Mouse (Mus musculus) CH12F3 (cell line): Measurements from ENCODE around the gene Synpo2.
"Not testable (repeated sequence)": the region's sequence is repeated elsewhere in the genome, so short reads cannot be mapped to it uniquely, and the experiment has no call there.

Source experiments
- in situ Hi-C: fragments of 300-500 bp; cut with MboI; formaldehyde crosslinking; loops from 2 replicates; pipeline ENCODE4 v1.14.3; 2020; ENCODE audit warnings: low sequenced_read_pairs

The Synpo2 gene

GRCm38 (mm10) chr3:123138274-123139003 is 97.5 kb downstream of the Synpo2 start:
- in situ Hi-C loops = no loop called here

GRCm38 (mm10) chr3:123132101-123132500 is 103.8 kb downstream of the Synpo2 start:
- in situ Hi-C loops = no loop called here

GRCm38 (mm10) chr3:123131151-123131756 is 104.7 kb downstream of the Synpo2 start:
- in situ Hi-C loops = no loop called here

GRCm38 (mm10) chr3:123130314-123131150 is 105.4 kb downstream of the Synpo2 start:
- in situ Hi-C loops = no loop called here

- in situ Hi-C loops = no loop called here
Measured at GRCm38 (mm10) chr3:123128781-123129180, 107.2 kb downstream of the Synpo2 start.

GRCm38 (mm10) chr3:123128091-123128490 is 107.9 kb downstream of the Synpo2 start:
- in situ Hi-C loops = no loop called here

GRCm38 (mm10) chr3:123126741-123127140 is 109.2 kb downstream of the Synpo2 start:
- in situ Hi-C loops = not testable (repeated sequence)

- in situ Hi-C loops = no loop called here
Measured at GRCm38 (mm10) chr3:123123817-123124216, 112.1 kb downstream of the Synpo2 start.

- in situ Hi-C loops = no loop called here
Measured at GRCm38 (mm10) chr3:123122151-123123030, 113.6 kb downstream of the Synpo2 start.

GRCm38 (mm10) chr3:123116903-123117302 is 119.0 kb downstream of the Synpo2 start:
- in situ Hi-C loops = no loop called here

GRCm38 (mm10) chr3:123115770-123116527 is 120.0 kb downstream of the Synpo2 start:
- in situ Hi-C loops = no loop called here

- in situ Hi-C loops = no loop called here
Measured at GRCm38 (mm10) chr3:123114001-123114635, 121.8 kb downstream of the Synpo2 start.

- in situ Hi-C loops = no loop called here
Measured at GRCm38 (mm10) chr3:123112781-123113180, 123.2 kb downstream of the Synpo2 start.

GRCm38 (mm10) chr3:123111071-123111711 is 124.8 kb downstream of the Synpo2 start:
- in situ Hi-C loops = no loop called here

GRCm38 (mm10) chr3:123107830-123108549 is 128.0 kb downstream of the Synpo2 start:
- in situ Hi-C loops = loop anchor here (10.0 kb wide), 1 partner anchor 173 kb away; no protein-coding TSS in a partner anchor

- in situ Hi-C loops = loop anchor here (10.0 kb wide), 1 partner anchor 170 kb away; no protein-coding TSS in a partner anchor
Measured at GRCm38 (mm10) chr3:123104325-123104724, 131.6 kb downstream of the Synpo2 start.

GRCm38 (mm10) chr3:123103151-123103860 is 132.6 kb downstream of the Synpo2 start:
- in situ Hi-C loops = loop anchor here (10.0 kb wide), 1 partner anchor 169 kb away; no protein-coding TSS in a partner anchor
